Mouse (Mus musculus): ENCODE results near the gene Scn3b. TPM values are rescaled to one million over a fixed set of nuclear protein-coding genes. Genes with fewer than 3 reads are reported as not detected.

The Scn3b gene
- polyA plus RNA-seq, 1 experiment, result 33.2 TPM

DNA sequence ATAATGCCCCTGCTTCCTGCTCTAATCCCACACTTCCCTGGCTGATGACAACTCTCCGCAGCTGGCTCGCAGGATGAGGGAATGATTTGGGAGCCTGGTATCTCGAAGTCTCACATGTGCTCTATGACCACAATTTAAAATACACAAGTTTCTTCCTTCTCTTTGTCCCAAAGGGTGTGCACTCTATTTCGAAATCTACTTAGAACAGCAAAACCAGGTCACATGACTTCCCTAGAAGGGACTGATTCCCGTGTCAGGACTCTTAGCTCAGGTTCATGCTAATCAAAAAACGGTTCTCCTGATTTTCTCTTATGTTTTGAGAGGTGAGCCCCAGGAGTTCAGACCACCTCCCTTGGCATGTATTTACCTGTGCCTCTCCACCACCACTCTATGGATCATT, 5.1 kb upstream of the Scn3b start:
- TF ChIP-seq POLR2A (IDR thresholded peaks at IDR 0.05; ENCODE audit: borderline replicate concordance, extremely low read depth, low read depth, low read length), result no peak
- TF ChIP-seq CTCF (IDR thresholded peaks at IDR 0.05; ENCODE audit: insufficient read depth, low read length), result no peak
- Histone ChIP-seq H3K4me1 (ENCODE audit: control insufficient read depth, insufficient read depth, low read length) (peaks cover 2% of the 10 kb centered on the region), H3K4me3 (replicated peaks; ENCODE audit: extremely low read depth, low read depth, low read length) (no peak overlapping the region)
- 27% methylated on average over 6 of the region's 6 CpGs for WGBS
- no peak for DNase-seq

DNA sequence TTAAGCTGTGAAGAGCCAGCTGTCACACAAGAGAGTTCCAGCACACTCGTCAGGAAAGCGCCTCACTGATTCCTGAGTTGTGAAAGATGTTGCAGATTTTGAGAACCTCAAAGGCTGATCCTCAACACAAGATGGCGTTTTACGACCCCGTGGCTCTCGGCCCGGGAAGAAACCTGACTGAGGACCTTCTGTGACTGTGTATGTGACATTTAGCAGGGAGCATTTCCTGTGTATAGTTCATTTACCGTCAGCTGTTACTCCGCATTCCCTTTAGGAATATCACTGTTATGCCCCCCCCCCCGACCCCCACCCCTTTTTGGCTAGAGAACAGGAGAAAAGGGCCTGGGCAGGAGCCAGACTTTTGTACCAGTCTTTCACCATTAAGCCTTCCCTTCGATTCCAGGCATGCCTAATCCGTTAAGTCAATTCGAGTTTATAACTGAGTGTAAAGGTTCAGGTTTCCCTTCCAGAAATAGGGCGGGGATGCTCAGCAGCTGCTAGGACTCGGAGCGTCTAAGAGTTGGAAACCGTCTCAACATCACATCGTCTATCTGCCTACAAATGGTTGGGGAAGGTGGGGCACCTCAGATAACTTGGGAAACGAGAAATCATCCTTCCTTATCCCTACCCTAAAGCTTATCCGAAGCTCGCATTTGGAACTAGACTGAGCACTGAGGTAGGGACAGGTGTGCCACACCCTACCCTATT, 823 bp upstream of the Scn3b start:
- no peak for DNase-seq
- H3K4me3 ChIP-seq (replicated peaks; ENCODE audit: extremely low read depth, low read depth, low read length), result no peak overlapping the region
- H3K4me1 ChIP-seq (ENCODE audit: control insufficient read depth, insufficient read depth, low read length), result peaks cover 6% of the 10 kb centered on the region
- TF ChIP-seq POLR2A (IDR thresholded peaks at IDR 0.05; ENCODE audit: borderline replicate concordance, extremely low read depth, low read depth, low read length), result no peak
- TF ChIP-seq CTCF (IDR thresholded peaks at IDR 0.05; ENCODE audit: insufficient read depth, low read length), result no peak
- 12% methylated on average over 21 of the region's 21 CpGs for WGBS

DNA sequence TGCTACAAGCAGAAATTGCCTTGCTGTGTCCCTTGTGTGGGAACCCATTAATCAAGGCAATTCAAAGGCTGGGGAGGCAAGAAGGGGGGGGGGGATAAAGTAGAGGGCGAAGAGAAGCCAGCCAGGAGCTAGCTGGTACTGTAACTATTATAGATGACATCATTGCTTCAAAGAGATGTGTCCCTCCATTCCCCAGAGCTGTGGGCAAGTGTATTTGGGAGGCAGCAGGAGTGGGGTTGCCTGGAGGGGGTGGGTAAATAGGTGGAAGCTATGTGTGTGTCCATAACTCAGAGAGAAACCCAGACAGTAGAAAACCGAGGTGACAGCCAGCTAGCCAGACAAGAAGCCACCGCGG, 292 bp upstream of the Scn3b start:
- peak overlapping the region; percentile 67 for H3K4me3 ChIP-seq (replicated peaks; ENCODE audit: extremely low read depth, low read depth, low read length)
- TF ChIP-seq POLR2A (IDR thresholded peaks at IDR 0.05; ENCODE audit: borderline replicate concordance, extremely low read depth, low read depth, low read length), result no peak
- no peak for TF ChIP-seq CTCF (IDR thresholded peaks at IDR 0.05; ENCODE audit: insufficient read depth, low read length)
- no peak for DNase-seq
- peaks cover 6% of the 10 kb centered on the region for H3K4me1 ChIP-seq (ENCODE audit: control insufficient read depth, insufficient read depth, low read length)
- WGBS, result 6% methylated on average over 4 of the region's 4 CpGs

DNA sequence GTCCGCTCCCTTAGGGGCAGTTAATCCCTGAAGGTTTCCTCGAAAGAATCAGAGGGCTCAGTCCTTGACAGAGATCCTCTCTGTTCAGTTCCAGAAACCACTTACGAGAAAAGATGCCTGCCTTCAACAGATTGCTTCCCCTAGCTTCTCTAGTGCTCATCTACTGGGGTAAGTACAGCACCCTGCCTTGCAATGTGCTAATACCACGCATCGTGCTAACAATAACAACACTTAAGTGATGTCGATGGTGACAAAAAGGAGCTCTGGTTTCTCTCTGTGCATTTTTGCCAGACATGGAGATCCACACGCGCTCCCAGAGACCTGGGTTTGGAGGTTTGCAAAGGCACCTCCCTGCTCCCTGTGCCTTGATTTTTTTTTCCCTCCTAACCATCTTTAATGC, 863 bp downstream of the Scn3b start:
- 17% methylated on average over 8 of the region's 8 CpGs for WGBS
- no peak for DNase-seq
- H3K4me3 ChIP-seq (replicated peaks; ENCODE audit: extremely low read depth, low read depth, low read length), result peak overlapping the region; percentile 67
- TF ChIP-seq CTCF (IDR thresholded peaks at IDR 0.05; ENCODE audit: insufficient read depth, low read length) (no peak), POLR2A (IDR thresholded peaks at IDR 0.05; ENCODE audit: borderline replicate concordance, extremely low read depth, low read depth, low read length) (no peak)
- H3K4me1 ChIP-seq (ENCODE audit: control insufficient read depth, insufficient read depth, low read length), result peaks cover 4% of the 10 kb centered on the region; the same call in 1 of the 2 replicates

DNA sequence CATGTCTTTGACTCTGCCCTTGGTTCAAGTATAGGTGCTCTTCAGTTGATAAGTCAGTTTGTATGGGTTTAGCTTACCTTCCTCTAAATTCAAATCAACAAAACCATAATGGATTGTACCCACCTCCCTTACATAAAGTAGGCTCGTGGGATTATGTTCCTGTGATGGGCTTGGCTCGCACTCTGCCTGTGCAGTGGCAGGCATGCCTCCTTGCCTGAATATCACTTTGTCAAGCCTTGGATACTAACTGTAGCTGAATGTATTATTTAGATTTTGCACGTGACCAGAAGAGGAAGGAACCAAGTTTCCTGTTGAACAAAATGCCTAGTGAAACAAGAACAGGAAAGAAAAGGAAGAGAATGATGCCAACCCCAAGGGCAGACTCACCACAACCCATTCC, 2.1 kb downstream of the Scn3b start:
- Histone ChIP-seq H3K4me3 (replicated peaks; ENCODE audit: extremely low read depth, low read depth, low read length) (no peak overlapping the region), H3K4me1 (ENCODE audit: control insufficient read depth, insufficient read depth, low read length) (peaks cover 4% of the 10 kb centered on the region; the same call in 1 of the 2 replicates)
- no peak for DNase-seq
- WGBS, result 34% methylated on average over 3 of the region's 3 CpGs
- peak; percentile 8; the same call in 1 of the 2 replicates for TF ChIP-seq POLR2A (IDR thresholded peaks at IDR 0.05; ENCODE audit: borderline replicate concordance, extremely low read depth, low read depth, low read length)
- TF ChIP-seq CTCF (IDR thresholded peaks at IDR 0.05; ENCODE audit: insufficient read depth, low read length), result no peak

DNA sequence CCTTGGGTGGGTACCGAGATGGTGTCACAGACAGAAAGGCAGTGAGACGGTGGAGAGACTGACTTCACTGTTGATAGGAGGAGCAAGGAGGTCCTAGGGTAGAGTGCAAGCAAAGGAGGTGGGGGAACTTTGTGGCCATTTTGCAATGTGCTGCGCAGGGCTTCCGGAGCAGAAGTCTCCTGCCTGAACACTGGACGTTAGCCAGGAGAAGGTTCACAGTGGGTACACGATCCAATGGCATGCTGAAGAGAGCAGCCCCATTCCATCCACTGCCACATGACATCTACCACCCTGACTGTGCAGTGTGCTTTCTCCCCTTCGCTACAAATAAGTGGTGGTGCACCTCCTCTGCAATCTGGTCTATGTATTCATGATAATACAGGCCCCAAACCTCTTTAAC, 3.8 kb downstream of the Scn3b start:
- Histone ChIP-seq H3K4me3 (replicated peaks; ENCODE audit: extremely low read depth, low read depth, low read length) (no peak overlapping the region), H3K4me1 (ENCODE audit: control insufficient read depth, insufficient read depth, low read length) (peaks cover 4% of the 10 kb centered on the region)
- TF ChIP-seq CTCF (IDR thresholded peaks at IDR 0.05; ENCODE audit: insufficient read depth, low read length) (no peak), POLR2A (IDR thresholded peaks at IDR 0.05; ENCODE audit: borderline replicate concordance, extremely low read depth, low read depth, low read length) (no peak)
- WGBS, result 52% methylated on average over 7 of the region's 7 CpGs
- no peak for DNase-seq

DNA sequence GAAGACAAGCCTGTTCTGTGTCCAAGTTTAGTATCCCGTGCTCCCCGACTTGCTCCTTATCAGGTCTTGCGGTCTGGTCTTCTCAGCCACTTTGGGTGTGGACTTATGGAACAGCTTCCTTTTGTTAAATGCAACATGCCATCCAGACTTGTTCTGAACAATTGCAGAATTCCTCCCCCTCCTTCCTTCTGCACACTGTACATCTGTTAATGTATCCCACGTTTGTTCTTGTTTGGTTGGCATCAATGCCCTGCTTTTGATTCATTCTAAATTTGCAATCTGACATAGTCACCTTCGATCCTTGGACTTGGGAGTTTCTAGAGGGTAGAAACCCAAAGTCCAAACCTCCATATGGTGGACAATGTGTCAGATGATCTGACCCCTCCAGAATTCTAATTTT, 6.9 kb downstream of the Scn3b start:
- Histone ChIP-seq H3K4me3 (replicated peaks; ENCODE audit: extremely low read depth, low read depth, low read length) (no peak overlapping the region), H3K4me1 (ENCODE audit: control insufficient read depth, insufficient read depth, low read length) (peaks cover 2% of the 10 kb centered on the region; the same call in 1 of the 2 replicates)
- DNase-seq, result no peak
- 54% methylated on average over 5 of the region's 5 CpGs for WGBS
- no peak for TF ChIP-seq CTCF (IDR thresholded peaks at IDR 0.05; ENCODE audit: insufficient read depth, low read length)
- no peak for TF ChIP-seq POLR2A (IDR thresholded peaks at IDR 0.05; ENCODE audit: borderline replicate concordance, extremely low read depth, low read depth, low read length)

DNA sequence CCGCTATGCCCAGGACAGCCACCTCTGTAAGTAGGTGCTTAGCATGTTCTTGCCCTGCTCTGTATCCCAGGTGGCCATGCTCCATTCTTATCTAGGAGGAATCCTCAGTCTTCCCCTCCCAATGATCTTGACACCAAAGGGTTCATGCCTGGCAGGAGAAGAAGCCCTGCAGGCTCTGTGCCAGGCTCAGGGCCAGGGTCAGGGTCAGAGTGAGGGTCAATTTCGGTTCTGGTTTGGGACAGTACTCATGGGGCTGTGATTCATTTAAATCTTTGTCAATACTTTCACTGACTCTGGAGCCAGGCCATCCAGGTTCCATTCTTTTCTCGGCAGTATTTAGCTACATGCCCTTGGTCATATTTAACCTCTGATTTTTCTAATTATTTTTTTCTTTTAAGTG, 8.7 kb downstream of the Scn3b start:
- H3K4me3 ChIP-seq (replicated peaks; ENCODE audit: extremely low read depth, low read depth, low read length), result no peak overlapping the region
- WGBS, result 65% methylated on average over 3 of the region's 3 CpGs
- no peaks in the 10 kb centered on the region; the same call in 1 of the 2 replicates for H3K4me1 ChIP-seq (ENCODE audit: control insufficient read depth, insufficient read depth, low read length)
- no peak for DNase-seq
- TF ChIP-seq POLR2A (IDR thresholded peaks at IDR 0.05; ENCODE audit: borderline replicate concordance, extremely low read depth, low read depth, low read length) (no peak), CTCF (IDR thresholded peaks at IDR 0.05; ENCODE audit: insufficient read depth, low read length) (no peak)

DNA sequence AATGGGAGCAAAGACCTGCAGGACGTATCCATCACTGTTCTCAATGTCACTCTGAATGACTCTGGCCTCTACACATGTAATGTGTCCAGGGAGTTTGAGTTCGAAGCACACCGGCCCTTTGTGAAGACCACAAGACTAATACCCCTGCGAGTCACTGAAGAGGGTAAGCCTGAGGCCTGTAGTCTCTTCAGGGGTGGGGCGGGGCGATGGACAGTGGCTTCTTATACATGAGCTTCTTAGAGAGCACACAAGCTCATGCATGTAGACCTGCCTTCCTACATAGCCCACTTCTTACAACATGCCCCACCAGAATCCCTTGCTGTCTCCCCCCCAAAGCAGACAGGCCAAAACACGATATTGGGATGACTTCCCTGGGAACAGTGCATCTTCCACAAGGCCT, 10.4 kb downstream of the Scn3b start:
- DNase-seq, result no peak
- H3K4me3 ChIP-seq (replicated peaks; ENCODE audit: extremely low read depth, low read depth, low read length), result no peak overlapping the region
- H3K4me1 ChIP-seq (ENCODE audit: control insufficient read depth, insufficient read depth, low read length), result no peaks in the 10 kb centered on the region; the same call in 1 of the 2 replicates
- 93% methylated on average over 7 of the region's 7 CpGs for WGBS
- TF ChIP-seq CTCF (IDR thresholded peaks at IDR 0.05; ENCODE audit: insufficient read depth, low read length), result no peak
- TF ChIP-seq POLR2A (IDR thresholded peaks at IDR 0.05; ENCODE audit: borderline replicate concordance, extremely low read depth, low read depth, low read length), result no peak

DNA sequence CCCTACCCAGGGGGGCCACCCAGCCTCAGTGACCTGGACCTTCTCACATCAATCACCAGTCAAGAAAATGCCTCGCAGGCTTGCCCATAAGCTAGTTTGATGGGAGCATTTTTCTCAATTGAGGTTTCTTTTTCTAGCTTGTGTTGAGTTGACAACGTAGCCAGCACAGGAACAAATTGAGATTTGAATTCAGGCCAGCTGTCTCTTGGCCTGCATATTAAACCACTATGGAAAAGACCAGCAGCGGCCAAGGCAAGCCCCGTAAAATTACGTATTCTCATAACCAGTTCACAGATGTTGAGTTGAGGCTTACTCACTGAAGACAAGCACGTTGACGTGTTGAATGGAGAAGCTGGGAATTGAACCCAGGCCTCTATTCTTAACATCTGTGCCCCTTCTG, 14.0 kb downstream of the Scn3b start:
- no peaks in the 10 kb centered on the region for H3K4me1 ChIP-seq (ENCODE audit: control insufficient read depth, insufficient read depth, low read length)
- H3K4me3 ChIP-seq (replicated peaks; ENCODE audit: extremely low read depth, low read depth, low read length), result no peak overlapping the region
- 72% methylated on average over 7 of the region's 7 CpGs for WGBS
- DNase-seq, result no peak
- TF ChIP-seq CTCF (IDR thresholded peaks at IDR 0.05; ENCODE audit: insufficient read depth, low read length) (no peak), POLR2A (IDR thresholded peaks at IDR 0.05; ENCODE audit: borderline replicate concordance, extremely low read depth, low read depth, low read length) (no peak)

All from lung, adult 2 months (tissue).